Mouse (Mus musculus): Measurements from ENCODE around the gene Gm12166.

DNA sequence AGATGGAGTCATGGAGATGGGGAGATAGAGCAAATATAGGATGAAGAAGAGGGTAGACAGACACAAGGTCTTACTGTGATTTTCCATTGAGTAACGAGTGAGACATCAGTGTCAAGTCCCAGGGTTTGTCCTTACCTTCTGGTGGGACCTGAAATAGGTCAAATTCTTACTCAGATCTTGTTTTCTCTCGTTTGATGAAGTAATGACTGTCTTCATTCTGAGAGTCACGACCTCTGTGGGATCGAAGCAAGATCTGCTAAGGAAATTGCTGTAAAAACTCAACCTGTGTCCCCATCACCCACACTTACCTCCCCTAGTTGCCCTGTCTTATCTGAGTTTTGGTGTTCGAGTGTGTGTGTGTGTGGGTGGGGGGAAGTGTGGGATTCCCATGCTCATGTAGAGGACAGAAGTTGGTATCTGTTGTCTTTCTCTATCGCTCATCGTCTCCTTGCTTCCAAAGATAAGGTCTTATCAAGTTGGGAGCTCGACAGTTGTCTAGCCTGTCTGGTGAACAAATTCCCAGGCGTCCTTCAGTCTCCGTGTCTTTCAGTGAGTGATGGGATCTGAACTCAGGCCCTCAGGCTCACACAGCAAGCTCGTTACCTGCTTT, 31.8 kb upstream of the Gm12166 start:
- TF ChIP-seq POLR2A (IDR thresholded peaks at IDR 0.05; ENCODE audit: low read depth, low read length) (no peak), CTCF (IDR thresholded peaks at IDR 0.05; ENCODE audit: extremely low read depth, insufficient read depth, insufficient read length, insufficient replicate concordance) (no peak)
